Mouse (Mus musculus): ENCODE data around the gene Spz1. TPM values are rescaled to one million over a fixed set of nuclear protein-coding genes. Genes with fewer than 3 reads are reported as not detected.

The Spz1 gene
- polyA plus RNA-seq, 1 experiment from 2014 or later = not detected

GRCm38 (mm10) chr13:92556458-92557126, 19.4 kb downstream of the Spz1 start:
- H3K4me3 ChIP-seq (ENCODE audit: low read depth, low read length) = no peak overlapping the region
- no peaks in the 10 kb centered on the region for H3K4me1 ChIP-seq (ENCODE audit: control insufficient read depth, insufficient read depth, low read length)
- no peaks in the 10 kb centered on the region for H3K27me3 ChIP-seq (ENCODE audit: control insufficient read depth, insufficient read depth, low read length)
- no peak overlapping the region for H3K27ac ChIP-seq (ENCODE audit: low read depth, low read length)
- WGBS (ENCODE audit: insufficient replicate concordance) = 45% methylated on average over 8 of the region's 8 CpGs
- no peak for ATAC-seq (replicated peaks; ENCODE audit: insufficient number of reproducible peaks, low FRiP score, low TSS enrichment)
- no peaks in the 10 kb centered on the region for H3K36me3 ChIP-seq (ENCODE audit: control insufficient read depth, insufficient read depth, low read length)
- H3K9ac ChIP-seq (ENCODE audit: low read depth, low read length) = no peak overlapping the region
- no peaks in the 10 kb centered on the region; the same call in 1 of the 2 replicates for H3K9me3 ChIP-seq (replicated peaks; ENCODE audit: control insufficient read depth, low read length)
- H3K4me2 ChIP-seq = no peak overlapping the region

GRCm38 (mm10) chr13:92547093-92547492, 28.9 kb downstream of the Spz1 start:
- ATAC-seq (replicated peaks; ENCODE audit: insufficient number of reproducible peaks, low FRiP score, low TSS enrichment) = no peak
- Histone ChIP-seq H3K4me3 (ENCODE audit: low read depth, low read length) (no peak overlapping the region), H3K36me3 (ENCODE audit: control insufficient read depth, insufficient read depth, low read length) (no peaks in the 10 kb centered on the region), H3K27me3 (ENCODE audit: control insufficient read depth, insufficient read depth, low read length) (no peaks in the 10 kb centered on the region), H3K4me1 (ENCODE audit: control insufficient read depth, insufficient read depth, low read length) (no peaks in the 10 kb centered on the region), H3K9me3 (replicated peaks; ENCODE audit: control insufficient read depth, low read length) (peaks cover 17% of the 10 kb centered on the region), H3K4me2 (no peak overlapping the region), H3K9ac (ENCODE audit: low read depth, low read length) (no peak overlapping the region), H3K27ac (ENCODE audit: low read depth, low read length) (no peak overlapping the region)
- 72% methylated on average over 4 of the region's 4 CpGs for WGBS (ENCODE audit: insufficient replicate concordance)

GRCm38 (mm10) chr13:92540997-92541396, 35.0 kb downstream of the Spz1 start:
- Histone ChIP-seq H3K9ac (ENCODE audit: low read depth, low read length) (no peak overlapping the region), H3K27me3 (ENCODE audit: control insufficient read depth, insufficient read depth, low read length) (no peaks in the 10 kb centered on the region), H3K4me3 (ENCODE audit: low read depth, low read length) (no peak overlapping the region), H3K36me3 (ENCODE audit: control insufficient read depth, insufficient read depth, low read length) (no peaks in the 10 kb centered on the region), H3K4me1 (ENCODE audit: control insufficient read depth, insufficient read depth, low read length) (no peaks in the 10 kb centered on the region), H3K27ac (ENCODE audit: low read depth, low read length) (no peak overlapping the region), H3K9me3 (replicated peaks; ENCODE audit: control insufficient read depth, low read length) (no peaks in the 10 kb centered on the region), H3K4me2 (no peak overlapping the region)
- ATAC-seq (replicated peaks; ENCODE audit: insufficient number of reproducible peaks, low FRiP score, low TSS enrichment) = no peak
- WGBS (ENCODE audit: insufficient replicate concordance) = 61% methylated on average over 6 of the region's 6 CpGs

- no peak overlapping the region for H3K4me2 ChIP-seq
- H3K9ac ChIP-seq (ENCODE audit: low read depth, low read length) = no peak overlapping the region
- WGBS (ENCODE audit: insufficient replicate concordance) = 40% methylated on average over 4 of the region's 4 CpGs
- H3K36me3 ChIP-seq (ENCODE audit: control insufficient read depth, insufficient read depth, low read length) = no peaks in the 10 kb centered on the region
- H3K27ac ChIP-seq (ENCODE audit: low read depth, low read length) = no peak overlapping the region
- no peaks in the 10 kb centered on the region for H3K27me3 ChIP-seq (ENCODE audit: control insufficient read depth, insufficient read depth, low read length)
- no peak overlapping the region for H3K4me3 ChIP-seq (ENCODE audit: low read depth, low read length)
- H3K4me1 ChIP-seq (ENCODE audit: control insufficient read depth, insufficient read depth, low read length) = no peaks in the 10 kb centered on the region
- no peaks in the 10 kb centered on the region for H3K9me3 ChIP-seq (replicated peaks; ENCODE audit: control insufficient read depth, low read length)
- ATAC-seq (replicated peaks; ENCODE audit: insufficient number of reproducible peaks, low FRiP score, low TSS enrichment) = no peak
Measured at GRCm38 (mm10) chr13:92539126-92539525, 36.8 kb downstream of the Spz1 start.

- H3K9me3 ChIP-seq (replicated peaks; ENCODE audit: control insufficient read depth, low read length) = no peaks in the 10 kb centered on the region
- no peak overlapping the region for H3K27ac ChIP-seq (ENCODE audit: low read depth, low read length)
Measured at GRCm38 (mm10) chr13:92533801-92534200, 42.2 kb downstream of the Spz1 start.

GRCm38 (mm10) chr13:92532216-92532615, 43.8 kb downstream of the Spz1 start:
- Histone ChIP-seq H3K4me1 (ENCODE audit: control insufficient read depth, insufficient read depth, low read length) (peaks cover 6% of the 10 kb centered on the region; the same call in 1 of the 2 replicates), H3K9me3 (replicated peaks; ENCODE audit: control insufficient read depth, low read length) (no peaks in the 10 kb centered on the region), H3K4me2 (no peak overlapping the region), H3K27me3 (ENCODE audit: control insufficient read depth, insufficient read depth, low read length) (no peaks in the 10 kb centered on the region), H3K9ac (ENCODE audit: low read depth, low read length) (no peak overlapping the region), H3K36me3 (ENCODE audit: control insufficient read depth, insufficient read depth, low read length) (no peaks in the 10 kb centered on the region), H3K27ac (ENCODE audit: low read depth, low read length) (no peak overlapping the region), H3K4me3 (ENCODE audit: low read depth, low read length) (no peak overlapping the region)
- ATAC-seq (replicated peaks; ENCODE audit: insufficient number of reproducible peaks, low FRiP score, low TSS enrichment) = no peak
- WGBS (ENCODE audit: insufficient replicate concordance) = 89% methylated on average over 2 of the region's 2 CpGs

More at GRCm38 (mm10) chr13:92533801-92534200, 42.2 kb downstream of the Spz1 start:
- no peak for ATAC-seq (replicated peaks; ENCODE audit: insufficient number of reproducible peaks, low FRiP score, low TSS enrichment)
- Histone ChIP-seq H3K9ac (ENCODE audit: low read depth, low read length) (no peak overlapping the region), H3K4me1 (ENCODE audit: control insufficient read depth, insufficient read depth, low read length) (peaks cover 6% of the 10 kb centered on the region; the same call in 1 of the 2 replicates), H3K36me3 (ENCODE audit: control insufficient read depth, insufficient read depth, low read length) (no peaks in the 10 kb centered on the region), H3K4me3 (ENCODE audit: low read depth, low read length) (no peak overlapping the region), H3K27me3 (ENCODE audit: control insufficient read depth, insufficient read depth, low read length) (no peaks in the 10 kb centered on the region), H3K4me2 (no peak overlapping the region)
- 38% methylated on average over 2 of the region's 2 CpGs for WGBS (ENCODE audit: insufficient replicate concordance)

GRCm38 (mm10) chr13:92531237-92531636, 44.7 kb downstream of the Spz1 start:
- 6% methylated on average over 15 of the region's 15 CpGs for WGBS (ENCODE audit: insufficient replicate concordance)
- peak overlapping the region; percentile 73 for H3K4me3 ChIP-seq (ENCODE audit: low read depth, low read length)
- peaks cover 6% of the 10 kb centered on the region; the same call in 1 of the 2 replicates for H3K4me1 ChIP-seq (ENCODE audit: control insufficient read depth, insufficient read depth, low read length)
- H3K4me2 ChIP-seq = peak overlapping the region; percentile 82
- no peaks in the 10 kb centered on the region for H3K9me3 ChIP-seq (replicated peaks; ENCODE audit: control insufficient read depth, low read length)
- peak overlapping the region; percentile 90 for H3K9ac ChIP-seq (ENCODE audit: low read depth, low read length)
- no peak for ATAC-seq (replicated peaks; ENCODE audit: insufficient number of reproducible peaks, low FRiP score, low TSS enrichment)
- no peaks in the 10 kb centered on the region for H3K36me3 ChIP-seq (ENCODE audit: control insufficient read depth, insufficient read depth, low read length)
- H3K27ac ChIP-seq (ENCODE audit: low read depth, low read length) = peak overlapping the region; percentile 93
- no peaks in the 10 kb centered on the region for H3K27me3 ChIP-seq (ENCODE audit: control insufficient read depth, insufficient read depth, low read length)

- no peaks in the 10 kb centered on the region for H3K27me3 ChIP-seq (ENCODE audit: control insufficient read depth, insufficient read depth, low read length)
- H3K4me1 ChIP-seq (ENCODE audit: control insufficient read depth, insufficient read depth, low read length) = peaks cover 6% of the 10 kb centered on the region; the same call in 1 of the 2 replicates
- 0% methylated on average over 46 of the region's 46 CpGs for WGBS (ENCODE audit: insufficient replicate concordance)
- H3K9me3 ChIP-seq (replicated peaks; ENCODE audit: control insufficient read depth, low read length) = no peaks in the 10 kb centered on the region
- H3K27ac ChIP-seq (ENCODE audit: low read depth, low read length) = peak within 1 kb of the TSS; percentile 93
- ATAC-seq (replicated peaks; ENCODE audit: insufficient number of reproducible peaks, low FRiP score, low TSS enrichment) = peak; percentile 96
- peak within 1 kb of the TSS; percentile 82 for H3K4me2 ChIP-seq
- H3K36me3 ChIP-seq (ENCODE audit: control insufficient read depth, insufficient read depth, low read length) = no peaks in the 10 kb centered on the region
- H3K9ac ChIP-seq (ENCODE audit: low read depth, low read length) = peak within 1 kb of the TSS; percentile 90
- peak within 1 kb of the TSS; percentile 73 for H3K4me3 ChIP-seq (ENCODE audit: low read depth, low read length)
Measured at GRCm38 (mm10) chr13:92530721-92531211, 45.2 kb downstream of the Spz1 start, which contains the start of gene Zfyve16. Gene Zfyve16, minus strand, starts transcription at chr13:92530868.

Measured in heart, embryonic 11.5 days (tissue).